Mouse (Mus musculus): ENCODE results near the gene Btg1. TPM values are rescaled to one million over a fixed set of nuclear protein-coding genes. Genes with fewer than 3 reads are reported as not detected.

Btg1 gene
- 48.8 and 75.6 TPM in 2 replicates for polyA plus RNA-seq (2015; fragmentation: Nextera tagmentation; extraction: Ambion mirVana)

DNA sequence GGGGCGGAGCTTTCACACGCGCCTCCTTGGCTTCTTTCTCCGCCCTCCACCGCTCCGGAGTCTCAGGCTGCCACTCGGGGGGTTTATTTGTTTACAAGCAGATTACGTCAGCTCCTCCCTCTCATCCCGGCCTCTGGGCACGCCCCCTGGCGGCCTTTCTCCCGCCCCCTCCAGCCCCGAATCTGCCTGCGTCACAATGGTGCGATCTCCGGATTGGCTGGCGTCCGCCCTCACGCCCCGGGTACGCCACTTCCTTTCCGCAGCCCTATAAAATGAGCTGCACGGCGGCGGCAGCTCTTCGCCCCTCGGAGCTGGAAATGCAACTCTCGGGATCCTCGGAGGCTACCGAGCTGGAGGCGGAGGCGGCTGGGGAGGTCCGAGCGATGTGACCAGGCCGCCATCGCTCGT lies at the start of gene Btg1:
Gene Btg1, plus strand, starts transcription at position 298 of the 408 bp plus-strand sequence.
- ATAC-seq (ENCODE audit: insufficient number of reproducible peaks, low FRiP score, low TSS enrichment, low read depth) = peak; percentile 94
- Histone ChIP-seq H3K4me2 (peak within 1 kb of the TSS; percentile 61), H3K4me3 (peak within 1 kb of the TSS; percentile 96), H3K27me3 (no peaks in the 10 kb centered on the region), H3K36me3 (peaks cover 9% of the 10 kb centered on the region), H3K9me3 (no peaks in the 10 kb centered on the region), H3K4me1 (peaks cover 14% of the 10 kb centered on the region), H3K27ac (peak within 1 kb of the TSS; percentile 97), H3K9ac (peak within 1 kb of the TSS; percentile 99)
- under 1% methylated on average over 37 of the region's 37 CpGs for WGBS

- H3K27ac ChIP-seq = no peak overlapping the region
- ATAC-seq (ENCODE audit: insufficient number of reproducible peaks, low FRiP score, low TSS enrichment, low read depth) = no peak
- H3K36me3 ChIP-seq = no peaks in the 10 kb centered on the region
- no peaks in the 10 kb centered on the region for H3K4me1 ChIP-seq
- no peaks in the 10 kb centered on the region for H3K27me3 ChIP-seq
- 63% methylated on average over 8 of the region's 8 CpGs for WGBS
- H3K4me3 ChIP-seq = no peak overlapping the region
- H3K4me2 ChIP-seq = no peak overlapping the region
- no peak overlapping the region for H3K9ac ChIP-seq
- no peaks in the 10 kb centered on the region for H3K9me3 ChIP-seq
These were observed 47.3 kb upstream of the Btg1 start for GRCm38 (mm10) chr10:96569469-96569868.

GRCm38 (mm10) chr10:96571176-96571575 lies 45.6 kb upstream of the Btg1 start:
- Histone ChIP-seq H3K9me3 (no peaks in the 10 kb centered on the region), H3K9ac (no peak overlapping the region), H3K4me2 (no peak overlapping the region), H3K4me3 (no peak overlapping the region), H3K4me1 (no peaks in the 10 kb centered on the region), H3K27me3 (no peaks in the 10 kb centered on the region), H3K36me3 (no peaks in the 10 kb centered on the region), H3K27ac (no peak overlapping the region)
- 47% methylated on average over 4 of the region's 4 CpGs for WGBS
- no peak for ATAC-seq (ENCODE audit: insufficient number of reproducible peaks, low FRiP score, low TSS enrichment, low read depth)

DNA sequence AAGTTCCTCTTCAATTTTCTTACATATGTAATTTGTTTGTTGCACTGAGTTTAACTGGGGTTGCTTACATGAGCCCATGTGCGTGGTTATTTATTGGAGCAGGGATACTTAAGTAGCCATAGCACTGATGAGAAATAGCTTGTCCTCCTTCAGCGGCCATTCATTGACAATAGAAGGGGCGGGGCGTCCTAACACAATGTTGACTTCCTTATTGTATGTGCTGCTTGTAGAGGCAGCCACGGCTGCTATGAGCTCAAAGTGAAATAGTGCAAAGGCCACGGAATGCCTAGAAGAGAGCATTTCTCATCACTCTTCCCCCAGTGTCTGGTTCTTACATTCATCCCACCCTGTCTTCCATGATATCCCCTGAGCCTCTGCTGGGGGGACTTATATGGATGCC lies 42.0 kb upstream of the Btg1 start:
- H3K36me3 ChIP-seq = no peaks in the 10 kb centered on the region
- H3K4me3 ChIP-seq = no peak overlapping the region
- no peaks in the 10 kb centered on the region for H3K9me3 ChIP-seq
- H3K27me3 ChIP-seq = no peaks in the 10 kb centered on the region
- no peak overlapping the region for H3K27ac ChIP-seq
- no peak overlapping the region for H3K9ac ChIP-seq
- H3K4me2 ChIP-seq = no peak overlapping the region
- 87% methylated on average over 6 of the region's 6 CpGs for WGBS
- ATAC-seq (ENCODE audit: insufficient number of reproducible peaks, low FRiP score, low TSS enrichment, low read depth) = no peak
- H3K4me1 ChIP-seq = no peaks in the 10 kb centered on the region

DNA sequence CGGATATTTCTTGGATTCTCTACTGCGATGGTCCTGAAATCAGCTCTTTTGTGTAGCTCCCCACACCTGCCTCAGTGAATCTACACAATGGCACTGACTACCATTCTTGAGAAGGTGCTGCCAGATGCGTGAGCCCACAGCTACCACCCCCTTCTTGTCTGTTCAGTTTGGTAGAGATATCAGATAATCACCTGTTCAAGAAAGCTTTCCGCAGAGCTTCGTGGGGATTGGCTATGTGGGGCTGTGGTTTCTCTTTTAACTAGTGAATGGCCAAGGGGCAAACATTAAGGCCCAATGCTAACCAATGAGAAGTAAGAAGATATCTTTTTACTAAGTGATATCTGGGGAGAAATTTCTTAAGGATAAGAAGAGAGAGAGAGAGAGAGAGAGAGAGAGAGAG lies 41.5 kb upstream of the Btg1 start:
- H3K4me3 ChIP-seq = no peak overlapping the region
- H3K9me3 ChIP-seq = no peaks in the 10 kb centered on the region
- H3K9ac ChIP-seq = no peak overlapping the region
- no peak overlapping the region for H3K4me2 ChIP-seq
- no peaks in the 10 kb centered on the region for H3K4me1 ChIP-seq
- no peaks in the 10 kb centered on the region for H3K27me3 ChIP-seq
- WGBS = 87% methylated on average over 5 of the region's 5 CpGs
- H3K36me3 ChIP-seq = no peaks in the 10 kb centered on the region
- no peak for ATAC-seq (ENCODE audit: insufficient number of reproducible peaks, low FRiP score, low TSS enrichment, low read depth)
- H3K27ac ChIP-seq = no peak overlapping the region

- Histone ChIP-seq H3K27me3 (no peaks in the 10 kb centered on the region), H3K4me1 (no peaks in the 10 kb centered on the region), H3K9me3 (no peaks in the 10 kb centered on the region), H3K4me3 (no peak overlapping the region), H3K36me3 (no peaks in the 10 kb centered on the region), H3K4me2 (no peak overlapping the region), H3K27ac (no peak overlapping the region), H3K9ac (no peak overlapping the region)
- 78% methylated on average over 5 of the region's 5 CpGs for WGBS
- no peak for ATAC-seq (ENCODE audit: insufficient number of reproducible peaks, low FRiP score, low TSS enrichment, low read depth)
These were observed 37.9 kb upstream of the Btg1 start for GRCm38 (mm10) chr10:96578924-96579323.

GRCm38 (mm10) chr10:96579436-96579835 lies 37.4 kb upstream of the Btg1 start:
- WGBS = 46% methylated on average over 4 of the region's 4 CpGs
- Histone ChIP-seq H3K4me3 (no peak overlapping the region), H3K4me2 (no peak overlapping the region), H3K27ac (no peak overlapping the region), H3K36me3 (no peaks in the 10 kb centered on the region), H3K9ac (no peak overlapping the region), H3K9me3 (no peaks in the 10 kb centered on the region), H3K4me1 (no peaks in the 10 kb centered on the region), H3K27me3 (no peaks in the 10 kb centered on the region)
- no peak for ATAC-seq (ENCODE audit: insufficient number of reproducible peaks, low FRiP score, low TSS enrichment, low read depth)

DNA sequence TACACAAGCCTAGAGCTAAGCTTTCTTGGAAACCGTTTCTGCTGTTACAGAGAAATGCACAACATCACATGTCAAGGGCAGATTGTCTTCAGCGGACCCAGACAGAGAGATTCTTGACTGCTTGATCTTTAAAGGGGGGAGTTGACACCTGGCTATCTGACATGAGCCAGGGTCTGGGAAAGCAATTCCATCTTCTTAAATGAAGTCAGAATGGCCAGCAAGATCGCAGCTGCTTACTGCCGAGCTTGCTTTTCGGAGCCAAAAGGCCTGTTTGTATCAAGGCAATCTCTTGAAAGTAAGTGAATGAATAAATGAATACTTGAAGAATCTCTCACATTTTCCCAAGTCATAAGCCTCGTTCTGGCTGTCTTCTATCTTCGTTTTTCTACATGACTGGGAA lies 36.6 kb upstream of the Btg1 start:
- WGBS = 75% methylated on average over 7 of the region's 7 CpGs
- Histone ChIP-seq H3K4me2 (no peak overlapping the region), H3K9ac (no peak overlapping the region), H3K27me3 (no peaks in the 10 kb centered on the region), H3K27ac (no peak overlapping the region), H3K36me3 (no peaks in the 10 kb centered on the region), H3K4me3 (no peak overlapping the region), H3K9me3 (no peaks in the 10 kb centered on the region), H3K4me1 (no peaks in the 10 kb centered on the region)
- no peak for ATAC-seq (ENCODE audit: insufficient number of reproducible peaks, low FRiP score, low TSS enrichment, low read depth)

- Histone ChIP-seq H3K9me3 (no peaks in the 10 kb centered on the region), H3K27ac (no peak overlapping the region), H3K4me2 (no peak overlapping the region), H3K4me1 (peaks cover 5% of the 10 kb centered on the region; the same call in 1 of the 2 replicates), H3K27me3 (no peaks in the 10 kb centered on the region), H3K36me3 (no peaks in the 10 kb centered on the region), H3K4me3 (no peak overlapping the region), H3K9ac (no peak overlapping the region)
- WGBS = 42% methylated on average over 6 of the region's 6 CpGs
- ATAC-seq (ENCODE audit: insufficient number of reproducible peaks, low FRiP score, low TSS enrichment, low read depth) = no peak
These were observed 35.6 kb upstream of the Btg1 start for GRCm38 (mm10) chr10:96581232-96581631.

DNA sequence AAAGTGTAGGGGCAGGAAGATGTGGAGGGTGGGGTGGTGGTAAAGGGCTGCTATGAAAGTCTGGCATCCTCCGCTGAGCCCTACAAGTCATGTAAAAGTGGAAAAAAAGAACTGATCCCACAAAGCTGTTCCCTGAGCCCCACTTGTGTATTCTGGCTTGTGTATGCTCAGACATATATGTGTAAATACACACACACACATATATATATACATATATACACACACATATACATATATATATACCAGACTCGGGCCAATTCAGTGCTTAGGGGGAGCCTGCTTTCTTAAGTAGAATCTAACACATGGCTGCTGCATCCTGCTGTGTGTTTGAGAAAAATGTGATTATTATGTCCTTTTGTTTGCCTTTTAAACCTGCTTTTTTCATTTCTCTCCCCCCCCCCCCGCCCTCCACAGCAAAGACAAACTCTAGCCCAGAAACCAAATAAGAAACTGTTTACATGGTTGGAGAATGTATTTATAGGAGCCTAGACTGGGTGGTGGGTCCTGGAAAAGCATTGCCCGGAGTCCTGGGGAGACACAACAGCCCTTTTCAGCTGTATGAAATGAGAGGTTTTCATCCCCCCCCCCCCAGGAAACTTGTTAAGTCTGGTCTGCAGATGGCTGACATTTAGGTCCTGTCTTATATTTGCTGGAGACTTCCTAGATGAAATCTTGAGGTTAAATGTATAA lies 30.5 kb upstream of the Btg1 start:
- Histone ChIP-seq H3K4me3 (no peak overlapping the region), H3K4me1 (peaks cover 9% of the 10 kb centered on the region; the same call in 1 of the 2 replicates), H3K27me3 (no peaks in the 10 kb centered on the region), H3K27ac (peak overlapping the region; percentile 79), H3K36me3 (no peaks in the 10 kb centered on the region), H3K4me2 (peak overlapping the region; percentile 32; the same call in 1 of the 2 replicates), H3K9ac (no peak overlapping the region), H3K9me3 (no peaks in the 10 kb centered on the region)
- 48% methylated on average over 4 of the region's 4 CpGs for WGBS
- ATAC-seq (ENCODE audit: insufficient number of reproducible peaks, low FRiP score, low TSS enrichment, low read depth) = no peak

- ATAC-seq (ENCODE audit: insufficient number of reproducible peaks, low FRiP score, low TSS enrichment, low read depth) = no peak
- WGBS = 30% methylated on average over 4 of the region's 4 CpGs
- no peak overlapping the region for H3K9ac ChIP-seq
- no peaks in the 10 kb centered on the region for H3K9me3 ChIP-seq
- H3K36me3 ChIP-seq = no peaks in the 10 kb centered on the region
- peak overlapping the region; percentile 32 for H3K4me2 ChIP-seq
- peak overlapping the region; percentile 79 for H3K27ac ChIP-seq
- H3K4me1 ChIP-seq = peaks cover 9% of the 10 kb centered on the region; the same call in 1 of the 2 replicates
- H3K27me3 ChIP-seq = no peaks in the 10 kb centered on the region
- H3K4me3 ChIP-seq = peak overlapping the region; percentile 14; the same call in 1 of the 2 replicates
These were observed 30.0 kb upstream of the Btg1 start for GRCm38 (mm10) chr10:96586881-96587217.

DNA sequence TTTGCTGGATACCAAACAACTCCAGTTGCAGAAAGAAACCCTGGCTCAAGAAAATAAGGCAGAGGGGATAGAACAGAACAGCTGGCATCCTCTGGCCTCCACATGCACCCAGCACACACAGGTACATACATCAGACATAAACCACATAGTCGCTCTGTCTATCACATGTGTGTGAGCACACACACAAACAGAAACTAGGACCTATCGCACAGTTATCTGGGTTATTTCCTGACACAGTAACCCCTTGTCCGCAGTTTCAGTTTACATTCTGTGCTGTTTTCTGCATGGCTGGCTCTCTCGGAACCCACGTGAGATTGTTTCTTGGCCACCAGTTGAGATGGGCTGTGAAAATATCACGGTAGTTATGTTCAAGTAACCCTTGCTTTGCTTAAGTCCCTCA lies 28.6 kb upstream of the Btg1 start:
- no peak for ATAC-seq (ENCODE audit: insufficient number of reproducible peaks, low FRiP score, low TSS enrichment, low read depth)
- H3K27ac ChIP-seq = no peak overlapping the region
- no peak overlapping the region for H3K4me2 ChIP-seq
- H3K27me3 ChIP-seq = no peaks in the 10 kb centered on the region
- H3K4me3 ChIP-seq = no peak overlapping the region
- H3K9me3 ChIP-seq = no peaks in the 10 kb centered on the region
- H3K4me1 ChIP-seq = peaks cover 9% of the 10 kb centered on the region; the same call in 1 of the 2 replicates
- 71% methylated on average over 6 of the region's 6 CpGs for WGBS
- no peak overlapping the region for H3K9ac ChIP-seq
- no peaks in the 10 kb centered on the region for H3K36me3 ChIP-seq

DNA sequence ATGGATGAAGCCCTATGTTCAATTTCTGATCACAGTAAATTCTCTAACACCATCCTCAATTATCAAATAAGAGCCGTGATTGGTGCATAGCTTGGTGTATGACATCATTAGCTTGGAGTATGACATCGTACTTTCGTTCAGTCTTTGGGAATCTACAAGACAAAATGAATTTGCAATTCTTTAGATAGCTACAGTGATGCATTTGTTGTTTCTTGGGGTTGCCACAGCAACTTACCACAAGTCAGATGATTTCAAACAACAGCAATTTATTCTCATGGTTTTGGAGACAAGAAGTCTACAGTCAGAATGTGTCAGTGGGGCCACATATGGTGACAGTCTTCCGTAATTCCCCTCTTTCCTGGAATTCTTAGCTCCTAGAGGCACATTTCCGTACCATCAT lies 27.0 kb upstream of the Btg1 start:
- H3K4me3 ChIP-seq = no peak overlapping the region
- H3K9ac ChIP-seq = no peak overlapping the region
- H3K27ac ChIP-seq = no peak overlapping the region
- no peak for ATAC-seq (ENCODE audit: insufficient number of reproducible peaks, low FRiP score, low TSS enrichment, low read depth)
- H3K9me3 ChIP-seq = no peaks in the 10 kb centered on the region
- 86% methylated on average over 5 of the region's 5 CpGs for WGBS
- H3K4me2 ChIP-seq = no peak overlapping the region
- no peaks in the 10 kb centered on the region for H3K36me3 ChIP-seq
- H3K27me3 ChIP-seq = no peaks in the 10 kb centered on the region
- H3K4me1 ChIP-seq = peaks cover 9% of the 10 kb centered on the region; the same call in 1 of the 2 replicates

Measured in limb, embryonic 15.5 days (tissue).